Mouse (Mus musculus) A20 (cell line): ENCODE results near the gene Ttc21a.

Experiments used
- DNase-seq: peaks from one replicate; pipeline ENCODE4 v3.0.0-alpha.2; 2011; ENCODE audit warnings: low read depth, low spot score

Gene Ttc21a

GRCm38 (mm10) chr9:119937005-119937773 lies at the start of gene Ttc21a, which contains the start of gene Gorasp1:
Gene Ttc21a, plus strand, starts transcription at chr9:119937606.
Gene Gorasp1, minus strand, starts transcription at chr9:119937565.
- DNase-seq, result peak; percentile 94

- no peak for DNase-seq
These were observed 48.6 kb upstream of the Ttc21a start for GRCm38 (mm10) chr9:119888843-119889246.

GRCm38 (mm10) chr9:119889446-119889845 lies 48.0 kb upstream of the Ttc21a start:
- DNase-seq, result no peak

GRCm38 (mm10) chr9:119890692-119891091 lies 46.7 kb upstream of the Ttc21a start:
- peak; percentile 61 for DNase-seq

GRCm38 (mm10) chr9:119893881-119894280 lies 43.5 kb upstream of the Ttc21a start:
- peak; percentile 21 for DNase-seq

- peak; percentile 99 for DNase-seq
These were observed 42.9 kb upstream of the Ttc21a start, which contains the start of gene Wdr48 for GRCm38 (mm10) chr9:119894339-119895009. Gene Wdr48, plus strand, starts transcription at chr9:119894878.

- DNase-seq, result no peak
These were observed 42.2 kb upstream of the Ttc21a start for GRCm38 (mm10) chr9:119895040-119895721.

GRCm38 (mm10) chr9:119899446-119899845 lies 38.0 kb upstream of the Ttc21a start:
- DNase-seq, result no peak

GRCm38 (mm10) chr9:119902410-119903151 lies 34.8 kb upstream of the Ttc21a start:
- DNase-seq, result no peak

- no peak for DNase-seq
These were observed 28.7 kb upstream of the Ttc21a start for GRCm38 (mm10) chr9:119908708-119909107.

GRCm38 (mm10) chr9:119909931-119910330 lies 27.5 kb upstream of the Ttc21a start:
- no peak for DNase-seq

- DNase-seq, result peak; percentile 21
These were observed 24.1 kb upstream of the Ttc21a start for GRCm38 (mm10) chr9:119913087-119913838.

- DNase-seq, result no peak
These were observed 17.5 kb upstream of the Ttc21a start for GRCm38 (mm10) chr9:119919858-119920257.

GRCm38 (mm10) chr9:119923462-119923861 lies 13.9 kb upstream of the Ttc21a start:
- no peak for DNase-seq

GRCm38 (mm10) chr9:119925120-119925657 lies 12.2 kb upstream of the Ttc21a start:
- no peak for DNase-seq

- no peak for DNase-seq
These were observed 11.7 kb upstream of the Ttc21a start for GRCm38 (mm10) chr9:119925729-119926128.

- DNase-seq, result no peak
These were observed 10.9 kb upstream of the Ttc21a start for GRCm38 (mm10) chr9:119926497-119926896.

GRCm38 (mm10) chr9:119932358-119932757 lies 5.0 kb upstream of the Ttc21a start:
- no peak for DNase-seq

GRCm38 (mm10) chr9:119933675-119934074 lies 3.7 kb upstream of the Ttc21a start:
- DNase-seq, result no peak

- DNase-seq, result peak; percentile 12
These were observed 1.1 kb downstream of the Ttc21a start for GRCm38 (mm10) chr9:119938496-119938895.
